Mouse (Mus musculus) forebrain, embryonic 12.5 days (tissue): ENCODE data around the gene Rpp25l. TPM values are rescaled to one million over a fixed set of nuclear protein-coding genes. Genes with fewer than 3 reads are reported as not detected.
A peak's percentile ranks its signal among the peaks of the same experiment; 100 is the strongest.
"Not testable (repeated sequence)": the region's sequence is repeated elsewhere in the genome, so short reads cannot be mapped to it uniquely, and the experiment has no call there.

Experiments used
- ATAC-seq: fragments of 200-750 bp; cut with Nextera tagmentation; 2 replicates; pipeline ENCODE4 v1.8.0; 2017; ENCODE audit warnings: moderate TSS enrichment; ENCODE audit not compliant: low FRiP score
- H3K27ac ChIP-seq: fragments of 300-500 bp; sonication (generic); 2 replicates; pipeline ENCODE4 v1.5.1; 2016; ENCODE audit warnings: mild to moderate bottlenecking
- H3K27me3 ChIP-seq: fragments of 300-500 bp; sonication (generic); 2 replicates; pipeline ENCODE4 v1.6.1; 2016; ENCODE audit warnings: mild to moderate bottlenecking
- H3K36me3 ChIP-seq: fragments of 300-500 bp; sonication (generic); replicated peaks from 2 replicates; pipeline ENCODE4 v1.6.1; 2016; ENCODE audit warnings: mild to moderate bottlenecking
- H3K4me1 ChIP-seq: fragments of 300-500 bp; sonication (generic); 2 replicates; pipeline ENCODE4 v1.6.1; 2016
- H3K4me2 ChIP-seq: fragments of 300-500 bp; sonication (generic); 2 replicates; pipeline ENCODE4 v1.6.1; 2016; ENCODE audit warnings: mild to moderate bottlenecking, moderate library complexity
- H3K4me3 ChIP-seq: fragments of 300-500 bp; sonication (generic); replicated peaks from 2 replicates; pipeline ENCODE4 v1.5.1; 2016; ENCODE audit warnings: mild to moderate bottlenecking
- H3K9ac ChIP-seq: fragments of 300-500 bp; sonication (generic); 2 replicates; pipeline ENCODE4 v1.6.1; 2016; ENCODE audit warnings: mild to moderate bottlenecking
- H3K9me3 ChIP-seq: fragments of 300-500 bp; sonication (generic); 2 replicates; pipeline ENCODE4 v1.6.1; 2016
- WGBS: fragments of 180-500 bp; shearing (Covaris S2); methylation state at CpG from one replicate; pipeline ENCODE4 v1.1.7; 2016; 5-methylcytosine and 5-hydroxymethylcytosine counted together
- polyA plus RNA-seq: library from polyadenylated mRNA; unstranded; fragments of >200 nt; fragmentation: Nextera tagmentation; extraction: Ambion mirVana; gene quantifications from 2 replicates; pipeline ENCODE4 v1.2.1, GENCODE M21; 2016

The Rpp25l gene
- polyA plus RNA-seq, result 77.0 and 79.1 TPM in 2 replicates

- H3K27me3 ChIP-seq, result no peaks in the 10 kb centered on the region
- no peaks in the 10 kb centered on the region for H3K9me3 ChIP-seq
- ATAC-seq, result peak; percentile 81
- H3K36me3 ChIP-seq, result peaks cover 35% of the 10 kb centered on the region
- H3K4me1 ChIP-seq, result peaks cover 33% of the 10 kb centered on the region
- H3K4me3 ChIP-seq, result peak within 1 kb of the TSS; percentile 82
- peak within 1 kb of the TSS; percentile 95 for H3K9ac ChIP-seq
- under 1% methylated on average over 61 of the region's 61 CpGs for WGBS
- H3K27ac ChIP-seq, result peak within 1 kb of the TSS; percentile 62
- peak within 1 kb of the TSS; percentile 91 for H3K4me2 ChIP-seq
Measured at GRCm38 (mm10) chr4:41713197-41714067, at the start of gene Rpp25l. Gene Rpp25l (minus strand): TSS chr4:41713534.

- H3K36me3 ChIP-seq, ATAC-seq, H3K27me3 ChIP-seq, H3K9ac ChIP-seq, H3K4me3 ChIP-seq, H3K9me3 ChIP-seq: not testable (repeated sequence)
- 49% methylated on average over 8 of the region's 8 CpGs for WGBS
- peaks cover 33% of the 10 kb centered on the region for H3K4me1 ChIP-seq
- peak overlapping the region; percentile 64 for H3K27ac ChIP-seq
- 0 out of 2 replicates have a peak overlapping the region, but pooled peaks have one; percentile 3 for H3K4me2 ChIP-seq
Measured at GRCm38 (mm10) chr4:41762688-41763114, 49.4 kb upstream of the Rpp25l start.

- Histone ChIP-seq H3K9me3 (no peaks in the 10 kb centered on the region), H3K36me3 (0 out of 2 replicates have a peak, but pooled peaks cover 4% of the 10 kb centered on the region), H3K9ac (no peak overlapping the region), H3K27ac (peak overlapping the region; percentile 64), H3K27me3 (no peaks in the 10 kb centered on the region), H3K4me1 (peaks cover 33% of the 10 kb centered on the region), H3K4me3 (no peak overlapping the region), H3K4me2 (peak overlapping the region; percentile 65; the same call in 1 of the 2 replicates)
- ATAC-seq, result peak; percentile 37; the same call in 1 of the 2 replicates
- 37% methylated on average over 8 of the region's 8 CpGs for WGBS
Measured at GRCm38 (mm10) chr4:41762099-41762687, 48.9 kb upstream of the Rpp25l start.

- Histone ChIP-seq H3K27ac (peak overlapping the region; percentile 64), H3K4me1 (peaks cover 33% of the 10 kb centered on the region), H3K36me3 (no peaks in the 10 kb centered on the region), H3K4me3 (peak overlapping the region; percentile 40; the same call in 1 of the 2 replicates), H3K27me3 (no peaks in the 10 kb centered on the region), H3K4me2 (peak overlapping the region; percentile 65), H3K9me3 (no peaks in the 10 kb centered on the region), H3K9ac (no peak overlapping the region)
- ATAC-seq, result no peak
Measured at GRCm38 (mm10) chr4:41761680-41762079, 48.3 kb upstream of the Rpp25l start.

- peak overlapping the region; percentile 9; the same call in 1 of the 2 replicates for H3K9ac ChIP-seq
- peak overlapping the region; percentile 65 for H3K4me2 ChIP-seq
- WGBS, result 86% methylated on average over 4 of the region's 4 CpGs
- no peaks in the 10 kb centered on the region for H3K27me3 ChIP-seq
- no peaks in the 10 kb centered on the region for H3K9me3 ChIP-seq
- peak overlapping the region; percentile 64 for H3K27ac ChIP-seq
- ATAC-seq, result 0 out of 2 replicates have a peak, but pooled peaks have one; percentile 12
- H3K4me1 ChIP-seq, result peaks cover 38% of the 10 kb centered on the region
- H3K4me3 ChIP-seq, result peak overlapping the region; percentile 40
- no peaks in the 10 kb centered on the region for H3K36me3 ChIP-seq
Measured at GRCm38 (mm10) chr4:41760911-41761310, 47.6 kb upstream of the Rpp25l start.

GRCm38 (mm10) chr4:41760288-41760721, 47.0 kb upstream of the Rpp25l start:
- H3K36me3 ChIP-seq, result no peaks in the 10 kb centered on the region
- H3K4me1 ChIP-seq, result peaks cover 38% of the 10 kb centered on the region
- H3K9ac ChIP-seq, result peak overlapping the region; percentile 60
- no peaks in the 10 kb centered on the region for H3K9me3 ChIP-seq
- peak; percentile 82 for ATAC-seq
- peak overlapping the region; percentile 64 for H3K27ac ChIP-seq
- peak overlapping the region; percentile 40 for H3K4me3 ChIP-seq
- no peaks in the 10 kb centered on the region for H3K27me3 ChIP-seq
- WGBS, result 0% methylated on average over 15 of the region's 15 CpGs
- peak overlapping the region; percentile 65 for H3K4me2 ChIP-seq

- no peaks in the 10 kb centered on the region for H3K9me3 ChIP-seq
- H3K27ac ChIP-seq, result 0 out of 2 replicates have a peak overlapping the region, but pooled peaks have one; percentile 64
- H3K4me3 ChIP-seq, result peak overlapping the region; percentile 40
- ATAC-seq, result no peak
- peak overlapping the region; percentile 65 for H3K4me2 ChIP-seq
- H3K4me1 ChIP-seq, result peaks cover 44% of the 10 kb centered on the region
- WGBS, result 40% methylated on average over 6 of the region's 6 CpGs
- peak overlapping the region; percentile 5; the same call in 1 of the 2 replicates for H3K9ac ChIP-seq
- no peaks in the 10 kb centered on the region for H3K36me3 ChIP-seq
- H3K27me3 ChIP-seq, result no peaks in the 10 kb centered on the region
Measured at GRCm38 (mm10) chr4:41759656-41760287, 46.4 kb upstream of the Rpp25l start.

- Histone ChIP-seq H3K9ac (no peak overlapping the region), H3K4me2 (no peak overlapping the region), H3K4me1 (peaks cover 44% of the 10 kb centered on the region), H3K4me3 (no peak overlapping the region), H3K27ac (no peak overlapping the region), H3K36me3 (no peaks in the 10 kb centered on the region), H3K9me3 (no peaks in the 10 kb centered on the region), H3K27me3 (no peaks in the 10 kb centered on the region)
- WGBS, result 89% methylated on average over 9 of the region's 9 CpGs
- no peak for ATAC-seq
Measured at GRCm38 (mm10) chr4:41759206-41759605, 45.9 kb upstream of the Rpp25l start.

GRCm38 (mm10) chr4:41758701-41759100, 45.4 kb upstream of the Rpp25l start:
- Histone ChIP-seq H3K4me3 (no peak overlapping the region), H3K4me2 (no peak overlapping the region), H3K27me3 (no peaks in the 10 kb centered on the region), H3K4me1 (peaks cover 44% of the 10 kb centered on the region), H3K9ac (no peak overlapping the region), H3K27ac (no peak overlapping the region), H3K9me3 (no peaks in the 10 kb centered on the region), H3K36me3 (no peaks in the 10 kb centered on the region)
- ATAC-seq, result no peak
- WGBS, result 94% methylated on average over 4 of the region's 4 CpGs

GRCm38 (mm10) chr4:41758021-41758420, 44.7 kb upstream of the Rpp25l start:
- ATAC-seq, result no peak
- H3K36me3 ChIP-seq, result no peaks in the 10 kb centered on the region
- no peaks in the 10 kb centered on the region for H3K9me3 ChIP-seq
- no peak overlapping the region for H3K4me3 ChIP-seq
- peaks cover 44% of the 10 kb centered on the region for H3K4me1 ChIP-seq
- H3K4me2 ChIP-seq, result no peak overlapping the region
- H3K27me3 ChIP-seq, result 0 out of 2 replicates have a peak, but pooled peaks cover under 1% of the 10 kb centered on the region
- 88% methylated on average over 11 of the region's 11 CpGs for WGBS
- H3K27ac ChIP-seq, result no peak overlapping the region
- H3K9ac ChIP-seq, result no peak overlapping the region

- no peak overlapping the region for H3K27ac ChIP-seq
- H3K36me3 ChIP-seq, result no peaks in the 10 kb centered on the region
- 0 out of 2 replicates have a peak, but pooled peaks cover 5% of the 10 kb centered on the region for H3K27me3 ChIP-seq
- no peak overlapping the region for H3K9ac ChIP-seq
- 90% methylated on average over 13 of the region's 13 CpGs for WGBS
- ATAC-seq, result no peak
- H3K4me3 ChIP-seq, result no peak overlapping the region
- peaks cover 40% of the 10 kb centered on the region for H3K4me1 ChIP-seq
- no peak overlapping the region for H3K4me2 ChIP-seq
- no peaks in the 10 kb centered on the region for H3K9me3 ChIP-seq
Measured at GRCm38 (mm10) chr4:41757321-41757720, 44.0 kb upstream of the Rpp25l start.

GRCm38 (mm10) chr4:41756440-41756839, 43.1 kb upstream of the Rpp25l start:
- Histone ChIP-seq H3K9ac (peak overlapping the region; percentile 62), H3K4me2 (peak overlapping the region; percentile 86), H3K27ac (no peak overlapping the region), H3K4me3 (peak overlapping the region; percentile 65), H3K4me1 (peaks cover 31% of the 10 kb centered on the region), H3K36me3 (no peaks in the 10 kb centered on the region), H3K27me3 (0 out of 2 replicates have a peak, but pooled peaks cover 10% of the 10 kb centered on the region), H3K9me3 (no peaks in the 10 kb centered on the region)
- 77% methylated on average over 8 of the region's 8 CpGs for WGBS
- no peak for ATAC-seq
